Mouse (Mus musculus): ENCODE data around the gene Elovl6. TPM values are rescaled to one million over a fixed set of nuclear protein-coding genes. Genes with fewer than 3 reads are reported as not detected.

Gene Elovl6
- total and polyA plus RNA-seq, 3 experiments = 15.0 to 17.2 TPM; not detected in 1

GRCm38 (mm10) chr3:129627281-129627680 is 95.1 kb downstream of the Elovl6 start:
- Histone ChIP-seq H3K4me3 (ENCODE audit: control insufficient read depth in 1 of 2, insufficient read depth in 1 of 2, low read depth in 2 of 2, low read length in 2 of 2) (no peak overlapping the region), H3K9me3 (replicated peaks; ENCODE audit: insufficient read depth, low read length) (no peaks in the 10 kb centered on the region), H3K36me3 (ENCODE audit: control insufficient read depth in 1 of 2, insufficient read depth in 2 of 2, low read length in 2 of 2) (no peaks in the 10 kb centered on the region; a peak in 2 of 4 replicates), H3K27ac (ENCODE audit: control insufficient read depth, low read depth, low read length) (no peak overlapping the region), H3K79me2 (ENCODE audit: control insufficient read depth, insufficient read depth, low read length, poor library complexity) (no peaks in the 10 kb centered on the region), H3K9ac (ENCODE audit: control insufficient read depth, low read depth, low read length, poor library complexity, severe bottlenecking) (no peak overlapping the region), H3K27me3 (ENCODE audit: control insufficient read depth in 1 of 2, insufficient read depth in 2 of 2, low read length in 2 of 2) (no peaks in the 10 kb centered on the region), H3K4me1 (ENCODE audit: control insufficient read depth in 1 of 2, insufficient read depth in 2 of 2, low read length in 2 of 2) (no peaks in the 10 kb centered on the region)
- TF ChIP-seq USF2 (IDR thresholded peaks at IDR 0.05; ENCODE audit: borderline replicate concordance in 1 of 2, insufficient read depth in 1 of 2, low read depth in 1 of 2, low read length in 2 of 2) (no peak), ZMIZ1 (IDR thresholded peaks at IDR 0.05; ENCODE audit: low read depth, low read length) (no peak), POLR2AphosphoS2 (IDR thresholded peaks at IDR 0.05; ENCODE audit: low read length) (no peak), RAD21 (IDR thresholded peaks at IDR 0.05; ENCODE audit: low read depth, low read length) (no peak), GATA1 (IDR thresholded peaks at IDR 0.05; ENCODE audit: low read depth, low read length) (no peak), EP300 (IDR thresholded peaks at IDR 0.05; ENCODE audit: low read depth in 1 of 2, low read length in 2 of 2) (no peak), TCF12 (IDR thresholded peaks at IDR 0.05; ENCODE audit: low read depth, low read length) (no peak), BHLHE40 (IDR thresholded peaks at IDR 0.05; ENCODE audit: borderline replicate concordance, low read depth, low read length) (no peak)
- DNase-seq (ENCODE audit: low read depth, low spot score) = no peak

- no peak for DNase-seq (ENCODE audit: low read depth, low spot score)
- Histone ChIP-seq H3K4me1 (ENCODE audit: control insufficient read depth in 1 of 2, insufficient read depth in 2 of 2, low read length in 2 of 2) (peaks cover 0 to 8% of the 10 kb centered on the region in 2 experiments; a peak in 1 of 4 replicates), H3K9ac (ENCODE audit: control insufficient read depth, low read depth, low read length, poor library complexity, severe bottlenecking) (no peak overlapping the region), H3K79me2 (ENCODE audit: control insufficient read depth, insufficient read depth, low read length, poor library complexity) (no peaks in the 10 kb centered on the region), H3K9me3 (replicated peaks; ENCODE audit: insufficient read depth, low read length) (no peaks in the 10 kb centered on the region), H3K27ac (ENCODE audit: control insufficient read depth, low read depth, low read length) (no peak overlapping the region), H3K36me3 (ENCODE audit: control insufficient read depth in 1 of 2, insufficient read depth in 2 of 2, low read length in 2 of 2) (peaks cover 2 to 3% of the 10 kb centered on the region in 2 experiments; a peak in 3 of 4 replicates), H3K27me3 (ENCODE audit: control insufficient read depth in 1 of 2, insufficient read depth in 2 of 2, low read length in 2 of 2) (no peaks in the 10 kb centered on the region), H3K4me3 (ENCODE audit: control insufficient read depth in 1 of 2, insufficient read depth in 1 of 2, low read depth in 2 of 2, low read length in 2 of 2) (no peak overlapping the region)
- TF ChIP-seq USF1 (IDR thresholded peaks at IDR 0.05; ENCODE audit: low read depth, low read length) (no peak), MEF2A (IDR thresholded peaks at IDR 0.05; ENCODE audit: extremely low read depth, insufficient replicate concordance, low read depth, low read length, poor library complexity, severe bottlenecking) (no peak), BHLHE40 (IDR thresholded peaks at IDR 0.05; ENCODE audit: borderline replicate concordance, low read depth, low read length) (no peak), RAD21 (IDR thresholded peaks at IDR 0.05; ENCODE audit: low read depth, low read length) (no peak), HCFC1 (IDR thresholded peaks at IDR 0.05; ENCODE audit: low read depth, low read length) (no peak), ELF1 (IDR thresholded peaks at IDR 0.05; ENCODE audit: low read depth, low read length) (no peak), EP300 (IDR thresholded peaks at IDR 0.05; ENCODE audit: low read depth in 1 of 2, low read length in 2 of 2) (no peak), POLR2AphosphoS5 (IDR thresholded peaks at IDR 0.05; ENCODE audit: borderline replicate concordance, low read depth, low read length) (no peak), MAZ (IDR thresholded peaks at IDR 0.05; ENCODE audit: low read depth, low read length) (no peak), ZKSCAN1 (IDR thresholded peaks at IDR 0.05; ENCODE audit: low read depth, low read length) (no peak), SMC3 (IDR thresholded peaks at IDR 0.05; ENCODE audit: low read depth, low read length) (no peak), ZMIZ1 (IDR thresholded peaks at IDR 0.05; ENCODE audit: low read depth, low read length) (no peak), GATA1 (IDR thresholded peaks at IDR 0.05; ENCODE audit: low read depth, low read length) (no peak), MYB (IDR thresholded peaks at IDR 0.05; ENCODE audit: low read depth, low read length) (no peak), TBP (IDR thresholded peaks at IDR 0.05; ENCODE audit: low read depth, low read length) (no peak), UBTF (IDR thresholded peaks at IDR 0.05; ENCODE audit: borderline replicate concordance, insufficient read depth, low read depth, low read length) (no peak), MAX (IDR thresholded peaks at IDR 0.05; ENCODE audit: low read length) (no peak), MXI1 (IDR thresholded peaks at IDR 0.05; ENCODE audit: low read depth, low read length) (no peak), ZC3H11A (IDR thresholded peaks at IDR 0.05; ENCODE audit: low read depth, low read length) (no peak)
These were observed 98.9 kb downstream of the Elovl6 start for GRCm38 (mm10) chr3:129631018-129631417.

Measured in MEL (cell line).